Mouse (Mus musculus) cerebellum, adult 11-12 months (tissue): Measurements from ENCODE around the gene Wdr20.

Experiments used
- DNase-seq: peaks from one replicate; pipeline ENCODE4 v3.0.0; 2022

Gene Wdr20

GRCm38 (mm10) chr12:110828908-110829307, 91.2 kb downstream of the Wdr20 start:
- no peak for DNase-seq

- no peak for DNase-seq
Observed at GRCm38 (mm10) chr12:110830293-110831024, 92.7 kb downstream of the Wdr20 start.

- DNase-seq, result no peak
Observed at GRCm38 (mm10) chr12:110835182-110835581, 97.4 kb downstream of the Wdr20 start.

GRCm38 (mm10) chr12:110836729-110837128, 99.0 kb downstream of the Wdr20 start:
- DNase-seq, result no peak

GRCm38 (mm10) chr12:110837192-110837841, 99.6 kb downstream of the Wdr20 start:
- no peak for DNase-seq

- no peak for DNase-seq
Observed at GRCm38 (mm10) chr12:110837850-110838249, 100.1 kb downstream of the Wdr20 start.

- DNase-seq, result peak; percentile 93
Observed at GRCm38 (mm10) chr12:110840348-110841198, 102.8 kb downstream of the Wdr20 start, which contains the start of gene Mok. Gene Mok (minus strand): TSS chr12:110840939.

GRCm38 (mm10) chr12:110841731-110842493, 104.2 kb downstream of the Wdr20 start:
- no peak for DNase-seq

- peak; percentile 77 for DNase-seq
Observed at GRCm38 (mm10) chr12:110843194-110844048, 105.7 kb downstream of the Wdr20 start.

GRCm38 (mm10) chr12:110844227-110845130, 106.7 kb downstream of the Wdr20 start:
- DNase-seq, result no peak

GRCm38 (mm10) chr12:110845131-110845880, 107.6 kb downstream of the Wdr20 start:
- peak; percentile 87 for DNase-seq

GRCm38 (mm10) chr12:110846191-110846765, 108.5 kb downstream of the Wdr20 start:
- no peak for DNase-seq

- peak; percentile 86 for DNase-seq
Observed at GRCm38 (mm10) chr12:110850010-110850928, 112.5 kb downstream of the Wdr20 start, which contains the start of gene Zfp839. Gene Zfp839 (plus strand): TSS chr12:110850253.

- no peak for DNase-seq
Observed at GRCm38 (mm10) chr12:110850929-110851256, 113.1 kb downstream of the Wdr20 start.

GRCm38 (mm10) chr12:110851414-110851813, 113.7 kb downstream of the Wdr20 start:
- no peak for DNase-seq

GRCm38 (mm10) chr12:110851923-110852322, 114.2 kb downstream of the Wdr20 start:
- DNase-seq, result no peak
